Mouse (Mus musculus): ENCODE results near the gene Tenm2. TPM values are rescaled to one million over a fixed set of nuclear protein-coding genes. Genes with fewer than 3 reads are reported as not detected.

Gene Tenm2
- polyA plus RNA-seq, 1 experiment from 2014 or later, result 77.0 TPM

DNA sequence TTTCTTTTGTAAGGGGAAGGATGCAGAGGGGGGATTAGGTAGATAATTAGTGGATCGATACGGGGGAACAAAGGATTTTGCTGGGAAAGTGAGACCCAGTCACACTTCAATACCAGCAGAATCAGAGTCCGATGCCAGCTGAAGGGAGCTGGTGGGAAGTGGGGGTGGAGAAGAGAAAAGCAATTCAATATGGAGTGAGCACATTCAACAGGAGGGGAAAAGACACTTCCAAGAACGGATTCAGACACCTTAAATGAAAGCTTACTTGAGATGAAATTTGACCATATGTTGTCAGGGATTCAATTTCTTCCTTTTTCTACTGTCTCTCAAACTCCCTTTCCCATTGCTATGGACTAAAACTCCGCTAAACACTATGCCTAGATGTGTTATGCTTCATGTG lies 900.6 kb downstream of the Tenm2 start:
- Histone ChIP-seq H3K9me3 (replicated peaks; ENCODE audit: control insufficient read depth, low read length, poor library complexity, severe bottlenecking) (no peaks in the 10 kb centered on the region), H3K4me2 (ENCODE audit: low read length) (no peak overlapping the region), H3K27me3 (ENCODE audit: control insufficient read depth, insufficient read depth, low read depth, low read length) (no peaks in the 10 kb centered on the region), H3K4me1 (ENCODE audit: control insufficient read depth, insufficient read depth, low read length) (peaks cover 34% of the 10 kb centered on the region), H3K4me3 (ENCODE audit: low read depth, low read length) (no peak overlapping the region), H3K27ac (ENCODE audit: low read length) (no peak overlapping the region), H3K36me3 (ENCODE audit: control insufficient read depth, insufficient read depth, low read length) (0 out of 2 replicates have a peak, but pooled peaks cover 6% of the 10 kb centered on the region), H3K9ac (ENCODE audit: low read depth, low read length) (no peak overlapping the region)
- WGBS, result 31% methylated on average over 5 of the region's 5 CpGs
- ATAC-seq, result no peak

DNA sequence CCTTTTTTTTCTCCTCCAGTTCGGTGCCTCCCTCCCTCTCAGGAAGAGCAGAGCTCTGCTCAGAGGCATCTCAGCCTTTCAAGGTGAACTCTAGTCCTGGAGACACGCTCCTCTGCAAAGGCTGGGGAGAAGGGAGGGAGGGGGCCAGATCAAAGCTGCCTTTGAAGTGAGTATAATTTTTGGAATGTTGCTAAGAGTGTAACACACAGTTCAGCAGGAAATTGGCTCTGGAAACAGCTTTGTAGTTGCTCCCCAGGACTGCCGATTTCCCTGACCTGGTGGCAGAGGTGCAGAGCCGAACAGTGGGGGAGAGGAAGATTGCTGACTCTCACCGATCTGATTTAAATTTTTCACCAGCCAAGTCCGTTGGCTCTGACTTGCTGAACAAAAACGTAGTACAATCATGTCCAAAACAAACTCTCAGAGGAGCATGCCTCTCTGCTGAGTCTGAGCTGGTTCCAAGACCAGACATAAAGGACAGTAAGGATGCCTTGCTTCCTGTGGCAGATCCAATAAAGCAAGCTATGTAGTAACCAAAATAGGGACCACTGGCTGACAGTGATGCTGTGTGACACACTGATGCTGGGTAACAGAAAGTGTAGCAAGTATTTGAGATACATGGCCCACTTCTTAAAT lies 901.5 kb downstream of the Tenm2 start:
- Histone ChIP-seq H3K4me1 (ENCODE audit: control insufficient read depth, insufficient read depth, low read length) (peaks cover 34% of the 10 kb centered on the region), H3K27me3 (ENCODE audit: control insufficient read depth, insufficient read depth, low read depth, low read length) (no peaks in the 10 kb centered on the region), H3K4me3 (ENCODE audit: low read depth, low read length) (no peak overlapping the region), H3K4me2 (ENCODE audit: low read length) (no peak overlapping the region), H3K9ac (ENCODE audit: low read depth, low read length) (no peak overlapping the region), H3K36me3 (ENCODE audit: control insufficient read depth, insufficient read depth, low read length) (0 out of 2 replicates have a peak, but pooled peaks cover 6% of the 10 kb centered on the region), H3K27ac (ENCODE audit: low read length) (peak overlapping the region; percentile 39), H3K9me3 (replicated peaks; ENCODE audit: control insufficient read depth, low read length, poor library complexity, severe bottlenecking) (no peaks in the 10 kb centered on the region)
- peak; percentile 87 for ATAC-seq
- 1% methylated on average over 7 of the region's 7 CpGs for WGBS

DNA sequence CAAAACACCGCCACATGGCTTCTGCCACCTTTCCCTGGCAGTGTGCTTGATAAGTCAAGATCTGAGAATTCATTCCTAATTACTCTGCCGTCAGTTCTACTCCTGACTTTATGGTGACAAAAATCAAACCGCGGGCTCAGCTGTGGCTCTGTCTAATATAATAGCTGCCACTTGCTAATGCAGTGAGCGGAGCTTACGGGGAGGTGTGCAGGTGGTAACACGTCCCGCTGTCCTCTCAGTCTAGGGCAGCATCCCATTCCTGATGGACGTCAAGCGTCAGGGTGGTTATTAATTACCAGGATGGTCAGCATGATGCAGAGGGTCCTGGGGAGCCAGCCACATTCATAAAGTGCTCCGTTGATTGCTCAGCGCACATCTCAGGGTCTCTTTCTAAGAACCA lies 903.5 kb downstream of the Tenm2 start:
- H3K27me3 ChIP-seq (ENCODE audit: control insufficient read depth, insufficient read depth, low read depth, low read length), result no peaks in the 10 kb centered on the region
- H3K4me3 ChIP-seq (ENCODE audit: low read depth, low read length), result no peak overlapping the region
- H3K27ac ChIP-seq (ENCODE audit: low read length), result no peak overlapping the region
- WGBS, result 46% methylated on average over 12 of the region's 12 CpGs
- H3K4me2 ChIP-seq (ENCODE audit: low read length), result no peak overlapping the region
- ATAC-seq, result no peak
- H3K36me3 ChIP-seq (ENCODE audit: control insufficient read depth, insufficient read depth, low read length), result 0 out of 2 replicates have a peak, but pooled peaks cover 6% of the 10 kb centered on the region
- H3K4me1 ChIP-seq (ENCODE audit: control insufficient read depth, insufficient read depth, low read length), result peaks cover 34% of the 10 kb centered on the region
- no peaks in the 10 kb centered on the region for H3K9me3 ChIP-seq (replicated peaks; ENCODE audit: control insufficient read depth, low read length, poor library complexity, severe bottlenecking)
- H3K9ac ChIP-seq (ENCODE audit: low read depth, low read length), result no peak overlapping the region

DNA sequence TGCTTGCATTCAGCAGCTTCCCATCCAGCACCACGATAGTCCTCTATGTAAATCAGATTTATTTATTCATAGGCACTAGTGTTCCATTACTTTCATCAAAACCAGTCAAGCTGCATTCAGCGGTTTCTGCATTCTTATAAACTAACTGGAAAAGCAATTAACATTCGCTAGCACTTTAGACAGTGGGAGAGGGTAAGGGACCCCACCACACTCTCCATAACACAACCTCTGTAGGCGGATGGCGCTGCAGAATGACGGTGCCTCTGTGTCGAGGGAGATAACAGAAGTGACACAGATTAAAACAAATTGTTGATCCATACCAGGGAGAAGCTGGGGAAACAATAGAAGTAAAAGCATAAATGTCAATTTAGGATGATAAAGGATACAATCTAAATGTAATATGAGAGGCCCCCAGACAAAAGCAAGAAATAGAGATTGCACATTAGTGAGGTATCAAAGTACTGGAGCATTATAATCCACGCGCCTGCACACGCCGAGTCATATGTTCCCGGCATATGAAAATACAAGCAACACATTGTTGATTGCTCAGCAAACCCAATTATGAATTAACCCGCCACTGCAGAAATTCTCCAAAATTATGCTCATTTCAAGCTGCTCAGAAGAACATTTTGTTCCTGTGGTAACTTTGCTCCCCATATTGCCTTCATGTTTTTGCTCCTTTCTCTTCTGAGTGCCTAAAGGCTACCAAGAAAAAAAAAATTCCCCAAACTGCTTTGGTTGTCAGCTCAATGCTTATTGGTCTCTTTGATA lies 904.2 kb downstream of the Tenm2 start:
- Histone ChIP-seq H3K9ac (ENCODE audit: low read depth, low read length) (no peak overlapping the region), H3K4me2 (ENCODE audit: low read length) (no peak overlapping the region), H3K4me3 (ENCODE audit: low read depth, low read length) (no peak overlapping the region), H3K36me3 (ENCODE audit: control insufficient read depth, insufficient read depth, low read length) (0 out of 2 replicates have a peak, but pooled peaks cover 2% of the 10 kb centered on the region), H3K27me3 (ENCODE audit: control insufficient read depth, insufficient read depth, low read depth, low read length) (no peaks in the 10 kb centered on the region), H3K27ac (ENCODE audit: low read length) (peak overlapping the region; percentile 17; the same call in 1 of the 2 replicates), H3K9me3 (replicated peaks; ENCODE audit: control insufficient read depth, low read length, poor library complexity, severe bottlenecking) (no peaks in the 10 kb centered on the region), H3K4me1 (ENCODE audit: control insufficient read depth, insufficient read depth, low read length) (peaks cover 35% of the 10 kb centered on the region)
- 54% methylated on average over 13 of the region's 13 CpGs for WGBS
- no peak for ATAC-seq

DNA sequence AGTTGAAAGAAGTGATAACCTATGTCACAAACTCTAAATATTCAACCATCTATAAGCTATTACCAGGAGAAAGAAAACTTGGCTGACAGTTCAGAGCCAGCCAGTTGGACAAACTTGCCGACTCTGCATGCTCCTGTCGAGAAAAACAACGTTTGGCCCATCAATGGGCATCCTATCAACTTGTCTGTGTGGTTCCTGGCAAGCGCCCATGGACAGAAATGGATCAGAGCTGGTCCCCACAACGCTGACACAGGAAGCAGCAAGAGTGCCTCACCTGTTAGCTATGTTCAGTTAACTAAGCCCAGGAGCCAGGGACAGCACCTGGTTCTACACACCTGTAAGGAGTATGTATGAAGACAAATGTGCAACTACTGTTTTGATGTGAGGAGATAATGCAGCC lies 908.5 kb downstream of the Tenm2 start:
- no peak overlapping the region for H3K27ac ChIP-seq (ENCODE audit: low read length)
- H3K4me1 ChIP-seq (ENCODE audit: control insufficient read depth, insufficient read depth, low read length), result peaks cover 23% of the 10 kb centered on the region
- no peak overlapping the region for H3K4me2 ChIP-seq (ENCODE audit: low read length)
- no peak overlapping the region for H3K9ac ChIP-seq (ENCODE audit: low read depth, low read length)
- no peaks in the 10 kb centered on the region for H3K9me3 ChIP-seq (replicated peaks; ENCODE audit: control insufficient read depth, low read length, poor library complexity, severe bottlenecking)
- ATAC-seq, result no peak
- no peaks in the 10 kb centered on the region for H3K36me3 ChIP-seq (ENCODE audit: control insufficient read depth, insufficient read depth, low read length)
- WGBS, result 81% methylated on average over 5 of the region's 5 CpGs
- H3K4me3 ChIP-seq (ENCODE audit: low read depth, low read length), result no peak overlapping the region
- H3K27me3 ChIP-seq (ENCODE audit: control insufficient read depth, insufficient read depth, low read depth, low read length), result no peaks in the 10 kb centered on the region

DNA sequence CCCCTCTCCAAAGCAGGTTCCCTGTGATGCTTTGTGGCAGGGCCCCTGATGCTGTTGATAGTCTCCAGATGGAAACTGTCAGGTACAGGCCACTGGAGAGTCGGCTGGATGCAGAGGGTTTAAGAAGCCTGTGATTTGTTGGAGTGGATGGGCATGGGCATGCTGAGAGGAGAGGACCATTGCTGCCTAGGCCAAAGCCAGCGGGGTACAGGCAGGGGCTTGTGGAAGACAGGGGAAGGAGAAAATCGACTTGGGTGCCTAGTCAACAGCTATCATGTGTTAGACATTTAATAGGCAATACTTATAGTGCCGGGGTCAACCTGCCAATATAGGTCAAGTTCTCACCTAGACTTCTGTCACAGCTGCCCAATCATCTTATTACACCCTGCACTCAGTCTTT lies 926.4 kb downstream of the Tenm2 start:
- no peak overlapping the region for H3K4me3 ChIP-seq (ENCODE audit: low read depth, low read length)
- H3K9ac ChIP-seq (ENCODE audit: low read depth, low read length), result no peak overlapping the region
- no peak for ATAC-seq
- H3K9me3 ChIP-seq (replicated peaks; ENCODE audit: control insufficient read depth, low read length, poor library complexity, severe bottlenecking), result no peaks in the 10 kb centered on the region
- no peak overlapping the region for H3K27ac ChIP-seq (ENCODE audit: low read length)
- no peaks in the 10 kb centered on the region for H3K36me3 ChIP-seq (ENCODE audit: control insufficient read depth, insufficient read depth, low read length)
- WGBS, result 88% methylated on average over 4 of the region's 4 CpGs
- H3K4me1 ChIP-seq (ENCODE audit: control insufficient read depth, insufficient read depth, low read length), result peaks cover 17% of the 10 kb centered on the region
- H3K27me3 ChIP-seq (ENCODE audit: control insufficient read depth, insufficient read depth, low read depth, low read length), result no peaks in the 10 kb centered on the region
- H3K4me2 ChIP-seq (ENCODE audit: low read length), result no peak overlapping the region

DNA sequence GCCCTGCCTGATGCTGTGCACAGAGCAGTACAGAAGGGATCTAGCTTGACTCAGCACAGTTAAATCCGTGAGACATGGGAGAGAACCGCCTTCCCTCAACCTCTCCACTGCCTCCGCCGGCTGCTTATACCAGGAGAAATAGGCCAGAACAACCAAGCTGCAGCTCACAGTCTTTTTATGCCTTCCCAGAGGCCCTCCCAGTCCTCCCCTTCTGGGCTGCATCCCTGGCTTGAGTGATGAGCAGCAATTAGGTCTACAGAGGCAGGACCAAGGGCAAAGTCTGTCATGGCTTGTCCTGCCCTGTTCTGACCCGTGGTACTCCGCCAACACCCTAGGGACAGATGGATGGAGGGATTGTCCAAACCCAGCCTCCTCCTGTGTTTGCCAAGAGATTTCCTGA lies 928.5 kb downstream of the Tenm2 start:
- H3K4me3 ChIP-seq (ENCODE audit: low read depth, low read length), result no peak overlapping the region
- ATAC-seq, result no peak
- H3K27ac ChIP-seq (ENCODE audit: low read length), result no peak overlapping the region
- WGBS, result 95% methylated on average over 6 of the region's 6 CpGs
- H3K9me3 ChIP-seq (replicated peaks; ENCODE audit: control insufficient read depth, low read length, poor library complexity, severe bottlenecking), result no peaks in the 10 kb centered on the region
- no peak overlapping the region for H3K4me2 ChIP-seq (ENCODE audit: low read length)
- H3K27me3 ChIP-seq (ENCODE audit: control insufficient read depth, insufficient read depth, low read depth, low read length), result no peaks in the 10 kb centered on the region
- no peak overlapping the region for H3K9ac ChIP-seq (ENCODE audit: low read depth, low read length)
- H3K4me1 ChIP-seq (ENCODE audit: control insufficient read depth, insufficient read depth, low read length), result peaks cover 13% of the 10 kb centered on the region
- H3K36me3 ChIP-seq (ENCODE audit: control insufficient read depth, insufficient read depth, low read length), result no peaks in the 10 kb centered on the region

DNA sequence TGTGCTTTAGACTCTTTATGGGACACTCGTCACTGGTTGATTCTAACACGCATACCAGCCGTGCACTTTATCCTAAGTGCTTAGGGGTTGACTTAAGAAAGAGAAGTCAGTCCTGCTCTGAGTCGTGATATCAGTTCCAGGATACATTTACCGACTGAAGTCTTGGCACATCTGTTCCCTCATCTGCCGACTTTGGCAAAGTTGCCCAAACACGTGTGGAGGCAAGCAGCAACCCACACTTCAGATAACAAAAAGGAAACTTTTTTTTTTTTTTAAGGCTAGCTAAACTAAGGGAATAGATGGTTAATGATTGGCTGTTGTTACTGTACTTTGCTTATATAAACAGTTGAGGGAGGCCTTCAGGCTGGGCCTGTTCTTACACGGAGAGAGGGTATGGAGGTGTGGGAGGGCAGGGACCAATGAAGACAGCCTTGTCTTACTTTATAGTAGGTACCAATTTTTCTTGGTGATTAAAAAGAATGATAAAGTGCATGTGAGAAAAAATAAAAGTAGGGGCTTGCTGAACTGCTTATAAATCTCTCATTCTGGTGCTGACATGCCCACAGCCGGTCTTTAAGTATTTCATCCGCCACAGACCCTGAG lies 930.3 kb downstream of the Tenm2 start:
- Histone ChIP-seq H3K4me1 (ENCODE audit: control insufficient read depth, insufficient read depth, low read length) (peaks cover 20% of the 10 kb centered on the region), H3K9ac (ENCODE audit: low read depth, low read length) (no peak overlapping the region), H3K27ac (ENCODE audit: low read length) (no peak overlapping the region), H3K9me3 (replicated peaks; ENCODE audit: control insufficient read depth, low read length, poor library complexity, severe bottlenecking) (no peaks in the 10 kb centered on the region), H3K4me2 (ENCODE audit: low read length) (no peak overlapping the region), H3K27me3 (ENCODE audit: control insufficient read depth, insufficient read depth, low read depth, low read length) (no peaks in the 10 kb centered on the region), H3K4me3 (ENCODE audit: low read depth, low read length) (no peak overlapping the region), H3K36me3 (ENCODE audit: control insufficient read depth, insufficient read depth, low read length) (no peaks in the 10 kb centered on the region)
- ATAC-seq, result no peak
- 88% methylated on average over 10 of the region's 10 CpGs for WGBS

DNA sequence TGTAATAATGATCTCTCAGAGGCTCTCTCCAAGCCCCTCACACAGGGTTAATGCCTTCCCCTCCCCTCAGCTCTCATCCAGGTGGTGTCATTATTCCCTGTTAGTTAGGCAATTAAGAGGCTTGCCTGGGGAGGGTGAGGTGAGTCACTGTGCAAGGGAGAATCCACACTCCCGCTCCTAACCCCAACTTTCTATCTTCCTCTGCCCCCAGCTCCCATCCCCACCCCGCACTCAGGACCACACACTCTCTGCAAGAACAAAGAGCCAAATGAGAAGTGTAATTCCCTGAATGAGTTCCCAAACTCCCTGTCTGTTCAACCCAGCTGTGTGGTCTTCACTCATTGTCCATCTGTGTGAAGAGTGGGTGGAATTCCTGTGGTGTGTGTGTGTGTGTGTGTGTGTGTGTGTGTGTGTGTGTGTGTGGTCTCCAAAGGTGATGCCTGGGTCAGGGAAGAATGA lies 932.8 kb downstream of the Tenm2 start:
- Histone ChIP-seq H3K27me3 (ENCODE audit: control insufficient read depth, insufficient read depth, low read depth, low read length) (no peaks in the 10 kb centered on the region), H3K4me1 (ENCODE audit: control insufficient read depth, insufficient read depth, low read length) (peaks cover 15% of the 10 kb centered on the region), H3K36me3 (ENCODE audit: control insufficient read depth, insufficient read depth, low read length) (no peaks in the 10 kb centered on the region), H3K4me3 (ENCODE audit: low read depth, low read length) (no peak overlapping the region), H3K9me3 (replicated peaks; ENCODE audit: control insufficient read depth, low read length, poor library complexity, severe bottlenecking) (no peaks in the 10 kb centered on the region), H3K9ac (ENCODE audit: low read depth, low read length) (no peak overlapping the region), H3K27ac (ENCODE audit: low read length) (no peak overlapping the region), H3K4me2 (ENCODE audit: low read length) (no peak overlapping the region)
- no peak for ATAC-seq
- WGBS, result 48% methylated on average over 2 of the region's 2 CpGs
